25 mouse cellular contexts compared by ENCODE assay signal in the genomic region with DNA sequence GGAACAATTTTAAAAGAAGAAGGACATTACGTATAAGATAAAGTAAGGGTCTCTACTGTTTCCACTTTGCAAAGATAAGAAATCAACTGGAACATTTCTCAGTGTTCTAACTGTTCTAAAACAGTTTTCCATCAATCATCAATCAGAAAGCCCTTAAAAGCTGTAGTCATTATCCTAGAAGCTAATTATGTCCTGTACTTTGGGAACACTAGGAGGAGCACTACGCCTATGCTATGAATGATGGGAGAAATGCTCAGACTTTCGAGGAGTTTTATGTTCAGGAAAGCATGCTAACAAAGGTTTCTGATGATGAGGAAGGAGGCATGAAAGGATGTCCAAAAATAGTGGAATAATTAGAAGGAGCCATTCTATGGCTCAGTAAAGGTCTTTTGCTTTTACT.
DNase-seq lines count a peak whose midpoint lies in the region; TF ChIP-seq lines count a peak whose summit lies in the region.
"Had no signal": no experiment of that assay in that cellular context is flagged by ENCODE, and none has a peak within 500 bp of the region (broad histone marks: within the 10 kb centered on the region; RNA-seq: fewer than 3 reads in every experiment).

No protein-coding gene starts in this region.

- intact Hi-C loops in heart, adult 2 months (cut with DNase I) = no loop called here

- TF ChIP-seq POLR2A in heart, adult 2 months (IDR thresholded peaks at IDR 0.05; ENCODE audit: insufficient read depth, low read depth, low read length) = no peak

- no peaks in the 10 kb centered on the region for H3K4me1 ChIP-seq in heart, adult 2 months (ENCODE audit: control insufficient read depth, insufficient read depth, low read length)
- H3K4me1 ChIP-seq in heart, embryonic 10.5 days = no peaks in the 10 kb centered on the region
- H3K4me1 ChIP-seq: embryonic facial prominence, embryonic 10.5 days; embryonic facial prominence, embryonic 13.5 days; forebrain, embryonic 13.5 days; hindbrain, embryonic 10.5 days; hindbrain, embryonic 13.5 days; intestine, embryonic 15.5 days had no signal

- no peaks in the 10 kb centered on the region for H3K79me2 ChIP-seq in heart, adult 2 months (replicated peaks; ENCODE audit: control insufficient read depth, insufficient read depth, low read length)

- H3K27me3 ChIP-seq in heart, adult 2 months (ENCODE audit: control insufficient read depth, insufficient read depth, low read length) = no peaks in the 10 kb centered on the region
- H3K27me3 ChIP-seq in heart, embryonic 10.5 days (ENCODE audit: insufficient read depth, poor library complexity, severe bottlenecking) = no peaks in the 10 kb centered on the region
- H3K27me3 ChIP-seq: embryonic facial prominence, embryonic 13.5 days; forebrain, embryonic 13.5 days; hindbrain, embryonic 13.5 days; intestine, embryonic 15.5 days had no signal

- TF ChIP-seq CTCF in heart, adult 2 months (IDR thresholded peaks at IDR 0.05) = peak; percentile 55
- peak; percentile 61 for TF ChIP-seq CTCF in layer of hippocampus, adult 2 months (conservative IDR thresholded peaks at IDR 0.05)

- DNase-seq in heart, adult 2 months = no peak
- DNase-seq in heart, embryonic 10.5 days (ENCODE audit: low spot score) = no peak
- no peak for DNase-seq in layer of hippocampus, adult 2 months (ENCODE audit: low spot score in 2 of 2)
- DNase-seq in layer of hippocampus, postnatal 10 days (ENCODE audit: low spot score in 2 of 2) = no peak
- DNase-seq in brain, adult 2 months (ENCODE audit: low read depth, low spot score) = peak; percentile 17
- no peak for DNase-seq in B cell, adult 2 months
- DNase-seq: adrenal gland, adult 2 months; adrenal gland, postnatal 14 days; cerebellum, adult 11-12 months; cerebellum, adult 8-10 months; cerebellum, postnatal 10 days; cerebellum, postnatal 36 days; embryo, embryonic 11 days; gastrocnemius, adult 2 months; gastrocnemius, postnatal 14 days; heart, adult 11 months; heart, postnatal 10 days; heart, postnatal 36 days had no signal

- WGBS in heart, adult 2 months = 60% methylated on average over 3 of the region's 3 CpGs
- WGBS in heart, embryonic 10.5 days = 73% methylated on average over 3 of the region's 3 CpGs

- no peak overlapping the region for H3K9ac ChIP-seq in heart, adult 2 months (ENCODE audit: low read depth, low read length)
- H3K9ac ChIP-seq: embryonic facial prominence, embryonic 13.5 days; forebrain, embryonic 13.5 days; hindbrain, embryonic 13.5 days; intestine, embryonic 15.5 days had no signal

- no peak overlapping the region for H3K27ac ChIP-seq in heart, adult 2 months
- H3K27ac ChIP-seq in heart, embryonic 10.5 days = no peak overlapping the region
- H3K27ac ChIP-seq in layer of hippocampus, adult 2 months = no peak overlapping the region
- H3K27ac ChIP-seq: embryonic facial prominence, embryonic 10.5 days; embryonic facial prominence, embryonic 13.5 days; forebrain, embryonic 13.5 days; gastrocnemius, adult 2 months; hindbrain, embryonic 10.5 days; hindbrain, embryonic 13.5 days; intestine, embryonic 15.5 days had no signal

- no peak for TF ChIP-seq EP300 in heart, adult 2 months (IDR thresholded peaks at IDR 0.05; ENCODE audit: insufficient read depth, low read depth, low read length)

- no peaks in the 10 kb centered on the region for H3K9me3 ChIP-seq in heart, embryonic 10.5 days
- H3K9me3 ChIP-seq: embryonic facial prominence, embryonic 10.5 days; embryonic facial prominence, embryonic 13.5 days; forebrain, embryonic 13.5 days; hindbrain, embryonic 10.5 days; hindbrain, embryonic 13.5 days; intestine, embryonic 15.5 days had no signal

- no peaks in the 10 kb centered on the region for H3K36me3 ChIP-seq in heart, adult 2 months (ENCODE audit: control insufficient read depth, insufficient read depth, low read length)
- no peaks in the 10 kb centered on the region for H3K36me3 ChIP-seq in heart, embryonic 10.5 days
- H3K36me3 ChIP-seq: embryonic facial prominence, embryonic 10.5 days; embryonic facial prominence, embryonic 13.5 days; hindbrain, embryonic 10.5 days; hindbrain, embryonic 13.5 days; intestine, embryonic 15.5 days had no signal

- no peak overlapping the region for H3K4me3 ChIP-seq in heart, adult 2 months
- H3K4me3 ChIP-seq in heart, embryonic 10.5 days = no peak overlapping the region
- H3K4me3 ChIP-seq in layer of hippocampus, adult 2 months = no peak overlapping the region
- H3K4me3 ChIP-seq: embryonic facial prominence, embryonic 10.5 days; embryonic facial prominence, embryonic 13.5 days; erythroblast, embryonic 14.5 days; forebrain, embryonic 13.5 days; gastrocnemius, adult 2 months; hindbrain, embryonic 10.5 days; hindbrain, embryonic 13.5 days; intestine, embryonic 15.5 days had no signal
